Mouse (Mus musculus) heart, embryonic 14.5 days (tissue): Measurements from ENCODE around the gene Osm. TPM values are rescaled to one million over a fixed set of nuclear protein-coding genes. Genes with fewer than 3 reads are reported as not detected.
A peak's percentile ranks its signal among the peaks of the same experiment; 100 is the strongest.

Source experiments
- ATAC-seq: fragments of 200-750 bp; cut with Nextera tagmentation; 2 replicates; pipeline ENCODE4 v1.8.0; 2017; ENCODE audit warnings: low read depth, moderate TSS enrichment; ENCODE audit not compliant: insufficient number of reproducible peaks, insufficient read depth, low FRiP score
- H3K27ac ChIP-seq, 2 experiments: fragments of 200-500 bp in 1 of 2; fragments of 300-500 bp in 1 of 2; sonication (generic) in 1 of 2; replicated peaks in 1 of 2; 2 replicates each; pipeline ENCODE4 v1.5.1; 2012 to 2014; ENCODE audit warnings: low read depth in 2 of 2, low read length in 2 of 2, control low read depth in 1 of 2, mild to moderate bottlenecking in 1 of 2, mixed read lengths in 1 of 2; ENCODE audit not compliant: control insufficient read depth in 1 of 2, insufficient read depth in 1 of 2
- H3K27me3 ChIP-seq: fragments of 300-500 bp; sonication (generic); 2 replicates; pipeline ENCODE4 v1.6.1; 2014; ENCODE audit warnings: mild to moderate bottlenecking, low read length, control low read depth; ENCODE audit not compliant: control insufficient read depth, insufficient read depth
- H3K36me3 ChIP-seq: fragments of 300-500 bp; sonication (generic); 2 replicates; pipeline ENCODE4 v1.6.1; 2014; ENCODE audit warnings: mild to moderate bottlenecking, control low read depth, low read length, mixed read lengths; ENCODE audit not compliant: control insufficient read depth, insufficient read depth
- H3K4me1 ChIP-seq, 2 experiments: fragments of 200-500 bp in 1 of 2; fragments of 300-500 bp in 1 of 2; sonication (generic) in 1 of 2; 2 replicates each; pipeline ENCODE4 v1.6.1; 2012 to 2014; ENCODE audit warnings: low read length in 2 of 2, control low read depth in 1 of 2, mixed read lengths in 1 of 2; ENCODE audit not compliant: control insufficient read depth in 2 of 2, insufficient read depth in 2 of 2
- H3K4me2 ChIP-seq: fragments of 300-500 bp; sonication (generic); 2 replicates; pipeline ENCODE4 v1.6.1; 2014; ENCODE audit warnings: mild to moderate bottlenecking, low read length
- H3K4me3 ChIP-seq, 2 experiments: fragments of 200-500 bp in 1 of 2; fragments of 300-500 bp in 1 of 2; sonication (generic) in 1 of 2; 2 replicates each; pipeline ENCODE4 v1.5.1; 2012 to 2014; ENCODE audit warnings: low read length in 2 of 2, mild to moderate bottlenecking in 2 of 2, control low read depth in 1 of 2, low read depth in 1 of 2, moderate library complexity in 1 of 2; ENCODE audit not compliant: control insufficient read depth in 1 of 2, insufficient read depth in 1 of 2
- H3K9ac ChIP-seq: fragments of 300-500 bp; sonication (generic); 2 replicates; pipeline ENCODE4 v1.6.1; 2014; ENCODE audit warnings: mild to moderate bottlenecking, low read length
- H3K9me3 ChIP-seq: fragments of 300-500 bp; sonication (generic); 2 replicates; pipeline ENCODE4 v1.6.1; 2016; ENCODE audit warnings: low read length, control low read depth; ENCODE audit not compliant: control insufficient read depth
- WGBS: fragments of 180-500 bp; shearing (Covaris S2); extraction: QIAGEN DNeasy Blood & Tissue Kit; methylation state at CpG from one replicate; pipeline ENCODE4 v1.1.7; 2014; 5-methylcytosine and 5-hydroxymethylcytosine counted together
- polyA plus RNA-seq: library from polyadenylated mRNA; unstranded; fragments of >200 nt; fragmentation: Nextera tagmentation; extraction: Ambion mirVana; gene quantifications from 2 replicates; pipeline ENCODE4 v1.2.1, GENCODE M21; 2014

Gene Osm
- not detected in 2 replicates for polyA plus RNA-seq

GRCm38 (mm10) chr11:4235665-4236545 lies at the start of gene Osm:
Osm (plus strand) TSS chr11:4236420.
- Histone ChIP-seq H3K4me2 (no peak within 1 kb of the TSS), H3K27me3 (no peaks in the 10 kb centered on the region), H3K4me1 (peaks cover 2 to 5% of the 10 kb centered on the region in 2 experiments; a peak in 2 of 4 replicates), H3K27ac (no peak within 1 kb of the TSS), H3K4me3 (no peak within 1 kb of the TSS), H3K36me3 (no peaks in the 10 kb centered on the region), H3K9me3 (no peaks in the 10 kb centered on the region), H3K9ac (no peak within 1 kb of the TSS)
- WGBS = 57% methylated on average over 16 of the region's 16 CpGs
- ATAC-seq = no peak

GRCm38 (mm10) chr11:4186486-4187317 lies 49.5 kb upstream of the Osm start, which contains the start of gene Tbc1d10a:
Tbc1d10a (plus strand) TSS chr11:4186789.
- Histone ChIP-seq H3K4me1 (peaks cover 7 to 14% of the 10 kb centered on the region in 2 experiments; a peak in 2 of 4 replicates), H3K27ac (no peak within 1 kb of the TSS; a peak in 1 of 4 replicates), H3K4me2 (peak within 1 kb of the TSS; percentile 91), H3K9ac (peak within 1 kb of the TSS; percentile 92), H3K9me3 (no peaks in the 10 kb centered on the region), H3K36me3 (peaks cover 18% of the 10 kb centered on the region), H3K27me3 (no peaks in the 10 kb centered on the region), H3K4me3 (peak within 1 kb of the TSS; percentile 79 to 88)
- peak; percentile 99 for ATAC-seq
- WGBS = under 1% methylated on average over 71 of the region's 71 CpGs

GRCm38 (mm10) chr11:4187318-4187700 lies 48.9 kb upstream of the Osm start:
- ATAC-seq = 0 out of 2 replicates have a peak, but pooled peaks have one; percentile 5
- Histone ChIP-seq H3K27ac (no peak overlapping the region), H3K9ac (peak overlapping the region; percentile 92), H3K27me3 (no peaks in the 10 kb centered on the region), H3K36me3 (peaks cover 12% of the 10 kb centered on the region), H3K4me2 (peak overlapping the region; percentile 91), H3K4me1 (peaks cover 7 to 14% of the 10 kb centered on the region in 2 experiments; a peak in 2 of 4 replicates), H3K4me3 (peak overlapping the region; percentile 70 to 79), H3K9me3 (no peaks in the 10 kb centered on the region)
- WGBS = 10% methylated on average over 9 of the region's 9 CpGs

- Histone ChIP-seq H3K9me3 (no peaks in the 10 kb centered on the region), H3K4me3 (no peak overlapping the region), H3K4me1 (peaks cover 7 to 14% of the 10 kb centered on the region in 2 experiments; a peak in 2 of 4 replicates), H3K9ac (no peak overlapping the region), H3K27ac (no peak overlapping the region), H3K36me3 (no peaks in the 10 kb centered on the region), H3K27me3 (no peaks in the 10 kb centered on the region), H3K4me2 (no peak overlapping the region)
- no peak for ATAC-seq
- 80% methylated on average over 6 of the region's 6 CpGs for WGBS
Measured at GRCm38 (mm10) chr11:4189182-4189581, 47.0 kb upstream of the Osm start.

GRCm38 (mm10) chr11:4190677-4191076 lies 45.5 kb upstream of the Osm start:
- ATAC-seq = no peak
- Histone ChIP-seq H3K9ac (no peak overlapping the region), H3K9me3 (no peaks in the 10 kb centered on the region), H3K36me3 (no peaks in the 10 kb centered on the region), H3K4me1 (peaks cover 7 to 14% of the 10 kb centered on the region in 2 experiments; a peak in 2 of 4 replicates), H3K27me3 (no peaks in the 10 kb centered on the region), H3K27ac (no peak overlapping the region), H3K4me2 (no peak overlapping the region), H3K4me3 (no peak overlapping the region)
- 86% methylated on average over 3 of the region's 3 CpGs for WGBS

GRCm38 (mm10) chr11:4192757-4193156 lies 43.5 kb upstream of the Osm start:
- no peak overlapping the region for H3K27ac ChIP-seq
- no peaks in the 10 kb centered on the region for H3K9me3 ChIP-seq
- no peaks in the 10 kb centered on the region for H3K27me3 ChIP-seq
- H3K9ac ChIP-seq = no peak overlapping the region
- 84% methylated on average over 3 of the region's 3 CpGs for WGBS
- H3K4me1 ChIP-seq = peaks cover under 1 to 7% of the 10 kb centered on the region in 2 experiments; a peak in 2 of 4 replicates
- no peak overlapping the region for H3K4me2 ChIP-seq
- H3K4me3 ChIP-seq = no peak overlapping the region
- H3K36me3 ChIP-seq = no peaks in the 10 kb centered on the region
- ATAC-seq = no peak

- no peak for ATAC-seq
- no peak overlapping the region for H3K9ac ChIP-seq
- H3K27me3 ChIP-seq = no peaks in the 10 kb centered on the region
- H3K4me3 ChIP-seq = no peak overlapping the region
- H3K27ac ChIP-seq = no peak overlapping the region
- no peaks in the 10 kb centered on the region for H3K36me3 ChIP-seq
- H3K4me2 ChIP-seq = no peak overlapping the region
- H3K4me1 ChIP-seq = peaks cover 0 to under 1% of the 10 kb centered on the region in 2 experiments; a peak in 2 of 4 replicates
- H3K9me3 ChIP-seq = no peaks in the 10 kb centered on the region
Measured at GRCm38 (mm10) chr11:4193420-4193819, 42.8 kb upstream of the Osm start.
